Mouse (Mus musculus) C3H10T1/2 (cell line): ENCODE measurements around the gene Pnkp. TPM values are rescaled to one million over a fixed set of nuclear protein-coding genes. Genes with fewer than 3 reads are reported as not detected.

ENCODE experiments used
- polyA plus RNA-seq, 2 experiments: library from polyadenylated mRNA; unstranded; fragments of >200 nt; fragmentation: generic; extraction: Trizol; gene quantifications; one replicate each; pipeline ENCODE4 v1.2.1; 2012; ENCODE audit warnings: missing spikeins in 2 of 2

The Pnkp gene
- polyA plus RNA-seq, result 10 to 100 TPM; 26.9 to 30.8 TPM

DNA sequence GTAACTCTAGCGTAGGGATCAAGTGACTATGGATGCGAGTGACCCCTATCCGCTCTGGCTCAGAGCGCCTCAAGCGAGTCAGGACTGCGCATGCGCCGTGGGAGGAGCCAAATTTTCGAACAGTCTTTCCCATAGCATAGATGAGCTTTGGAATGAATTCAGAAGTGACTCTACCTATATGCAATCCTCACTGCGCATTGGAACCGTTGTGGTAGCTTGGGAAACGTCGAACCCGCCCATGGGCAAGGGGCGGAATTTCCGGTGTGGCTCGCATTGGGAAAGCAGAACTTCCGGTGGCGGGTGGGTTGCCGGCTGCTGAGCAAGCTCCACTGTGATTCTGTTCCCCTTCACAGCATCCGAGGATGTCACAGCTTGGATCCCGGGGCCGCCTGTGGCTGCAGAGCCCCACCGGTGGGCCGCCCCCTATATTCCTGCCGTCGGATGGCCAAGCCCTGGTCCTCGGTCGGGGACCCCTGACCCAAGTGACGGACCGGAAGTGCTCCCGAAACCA, at the start of gene Pnkp:
Pnkp (plus strand) TSS at position 98 of the 511 bp plus-strand sequence.

DNA sequence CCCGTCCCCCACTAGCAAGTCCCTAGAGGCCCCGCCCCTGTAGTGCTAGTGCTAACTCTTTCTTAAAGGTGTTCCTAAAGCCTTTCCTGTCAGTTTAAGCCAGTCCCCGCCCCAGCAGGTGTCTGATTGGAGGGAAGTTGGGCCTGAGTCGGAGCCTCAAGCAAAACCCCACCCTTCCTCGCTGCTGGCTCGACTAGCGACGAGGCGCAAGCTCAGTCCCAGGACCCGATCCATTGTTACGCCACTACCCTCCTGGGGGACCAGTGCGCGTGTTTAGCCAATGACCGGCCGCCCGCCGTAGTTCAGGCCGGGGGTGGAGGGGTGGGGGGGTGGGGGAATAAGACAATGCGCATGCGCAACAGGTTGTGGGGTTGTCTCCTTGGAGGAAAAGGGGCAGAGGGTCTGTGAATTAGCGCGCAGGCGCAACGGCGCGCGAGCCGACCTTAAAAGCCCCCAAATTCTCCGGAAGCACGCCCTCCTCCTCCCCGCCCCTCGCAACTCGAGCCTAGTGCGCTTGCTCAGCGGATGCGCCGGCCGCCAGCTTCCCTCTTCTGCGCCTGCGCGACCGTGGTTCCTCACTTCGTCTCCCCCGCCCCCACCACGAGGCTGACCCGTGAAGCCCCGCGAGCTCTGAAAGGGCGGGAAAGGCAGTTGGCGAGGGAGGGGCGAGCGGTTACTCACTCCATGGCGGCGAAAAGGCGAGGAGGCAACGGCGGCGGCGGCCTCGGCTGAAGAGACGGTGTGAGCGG, 41.0 kb upstream of the Pnkp start, which contains the start of the genes Nup62 and Il4i1:
Nup62 (plus strand) TSS at position 368 of the 749 bp plus-strand sequence.
Il4i1 (plus strand) TSS at position 667 of the 749 bp plus-strand sequence.

GRCm38 (mm10) chr7:44816470-44817021, 40.4 kb upstream of the Pnkp start, which contains the start of gene Atf5:
Gene Atf5 (minus strand): TSS chr7:44816658.

DNA sequence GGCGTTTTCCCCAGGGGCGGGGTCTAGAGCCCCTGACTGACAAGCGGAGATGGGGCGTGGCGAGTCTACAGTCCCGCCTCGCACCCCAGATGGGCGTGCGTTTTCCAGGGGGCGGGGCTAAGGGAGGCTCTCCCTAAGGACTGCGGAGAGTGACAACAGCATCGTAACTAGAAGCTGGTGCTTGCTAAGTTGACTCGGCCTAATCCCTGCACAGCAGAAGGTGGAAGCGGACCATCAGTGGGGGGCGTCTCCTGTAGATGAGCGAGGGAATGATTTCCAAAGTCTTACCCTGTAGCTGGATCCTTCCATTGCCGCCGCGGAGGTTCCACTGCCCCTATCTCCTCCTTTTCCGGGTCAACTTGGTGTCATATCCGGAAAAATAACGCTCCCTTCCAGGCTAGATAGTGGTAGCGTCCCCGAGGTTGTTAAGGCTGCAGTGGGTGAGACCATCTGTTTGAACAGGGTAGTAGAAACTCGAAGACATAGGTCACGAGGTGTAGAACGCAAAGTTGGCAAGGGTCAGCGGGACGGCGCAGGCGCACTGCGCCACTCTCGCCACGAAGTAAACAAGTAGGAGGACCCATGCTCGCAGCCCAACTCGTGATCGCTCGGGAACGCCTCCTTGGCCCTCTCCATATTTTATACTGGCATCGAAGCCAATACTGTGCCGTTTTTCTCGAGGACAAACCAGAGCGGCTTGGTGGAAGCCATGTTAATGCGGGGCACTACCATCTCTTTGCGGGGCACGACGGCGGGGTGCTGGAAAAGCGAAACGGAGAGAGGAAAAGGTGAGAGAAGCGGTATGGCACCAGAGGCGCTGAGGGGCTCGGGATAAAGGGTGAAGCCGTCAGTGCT, 8.2 kb upstream of the Pnkp start, which contains the start of the genes Akt1s1 and Tbc1d17:
Akt1s1 (plus strand) TSS at position 431 of the 855 bp plus-strand sequence.
Tbc1d17 (minus strand) TSS at position 519 of the 855 bp plus-strand sequence.

GRCm38 (mm10) chr7:44869697-44870528, 13.0 kb downstream of the Pnkp start, which contains the start of gene Ptov1:
Gene Ptov1 (minus strand): TSS chr7:44869788.

DNA sequence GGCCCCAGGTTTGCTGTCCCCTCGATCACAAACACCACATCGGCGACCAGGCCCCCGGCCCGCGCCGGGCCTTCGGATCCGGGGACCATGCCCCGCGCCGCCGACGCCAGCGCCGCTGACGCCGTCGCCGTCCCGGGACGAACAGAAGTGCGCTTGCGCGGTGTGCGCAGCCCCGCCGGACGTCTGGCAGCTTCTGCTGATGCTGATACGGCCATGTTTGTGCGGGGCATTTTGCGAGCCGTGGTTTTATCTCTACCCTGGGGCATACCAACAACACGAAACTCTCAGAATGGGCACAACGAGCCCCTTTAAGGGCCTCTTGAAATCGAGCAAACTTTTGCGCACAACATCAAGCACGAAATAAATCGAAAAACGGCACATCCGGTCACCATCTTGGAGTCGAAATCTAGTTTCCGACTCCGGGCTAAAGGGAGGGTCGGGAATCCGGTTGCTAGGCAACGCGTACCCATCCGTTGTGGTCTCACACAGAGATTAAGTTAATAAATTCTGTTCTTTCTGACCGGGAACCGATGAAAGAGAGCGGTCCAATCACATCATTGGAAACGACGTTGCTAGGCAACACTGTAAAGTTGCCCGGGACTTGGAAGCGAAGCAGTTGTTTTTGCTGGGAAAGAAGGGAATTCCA, 35.5 kb downstream of the Pnkp start, which contains the start of gene Med25:
Med25 (minus strand) TSS at position 437 of the 646 bp plus-strand sequence.

GRCm38 (mm10) chr7:44895593-44896434, 38.9 kb downstream of the Pnkp start, which contains the start of gene Fuz:
Gene Fuz (plus strand): TSS chr7:44896079.

Other genes with a start within 250 kb of the Pnkp start
- gene Myh14, start 186.3 kb upstream of the Pnkp start, polyA plus RNA-seq, result under 1 TPM in 1 of 2 experiments, not detected in 1; 0.02 TPM
- gene Izumo2, start 148.4 kb upstream of the Pnkp start, polyA plus RNA-seq, result not detected
- 10 to 100 TPM; 18.9 to 34.2 TPM for gene Vrk3, start 108.7 kb upstream of the Pnkp start, polyA plus RNA-seq
- under 1 TPM; 0.05 to 0.45 TPM for gene Zfp473, start 106.1 kb upstream of the Pnkp start, polyA plus RNA-seq
- 10 to 100 TPM; 38.6 to 53.4 TPM for gene Nup62, start 41.1 kb upstream of the Pnkp start, polyA plus RNA-seq
- 1 to 10 TPM in 1 of 2 experiments, under 1 TPM in 1; 0.55 to 3.7 TPM for gene Il4i1, start 40.8 kb upstream of the Pnkp start, polyA plus RNA-seq
- gene Atf5, start 40.5 kb upstream of the Pnkp start, polyA plus RNA-seq, result 100 to 1,000 TPM; 139 to 293 TPM
- gene Akt1s1, start 8.1 kb upstream of the Pnkp start, polyA plus RNA-seq, result 100 to 1,000 TPM; 148 to 208 TPM
- gene Tbc1d17, start 8.1 kb upstream of the Pnkp start, polyA plus RNA-seq, result 10 to 100 TPM; 52.9 to 61.3 TPM
- gene Ptov1, start 12.6 kb downstream of the Pnkp start, polyA plus RNA-seq, result 100 to 1,000 TPM; 265 to 602 TPM
- 10 to 100 TPM; 52.4 to 67.0 TPM for gene Med25, start 35.6 kb downstream of the Pnkp start, polyA plus RNA-seq
- gene Fuz, start 38.9 kb downstream of the Pnkp start, polyA plus RNA-seq, result 10 to 100 TPM; 12.7 to 23.2 TPM
- 10 to 100 TPM; 68.5 to 88.3 TPM for gene Ap2a1, start 72.4 kb downstream of the Pnkp start, polyA plus RNA-seq
- gene Tsks, start 86.1 kb downstream of the Pnkp start, polyA plus RNA-seq, result under 1 TPM in 1 of 2 experiments, not detected in 1; 0.28 TPM
- gene Cpt1c, start 117.7 kb downstream of the Pnkp start, polyA plus RNA-seq, result 10 to 100 TPM; 18.8 to 57.8 TPM
- gene Prmt1, start 129.4 kb downstream of the Pnkp start, polyA plus RNA-seq, result 100 to 1,000 TPM; 400 to 521 TPM
- gene Irf3, start 140.5 kb downstream of the Pnkp start, polyA plus RNA-seq, result 10 to 100 TPM; 48.6 to 59.4 TPM
- 10 to 100 TPM in 1 of 2 experiments, 1 to 10 TPM in 1; 7.7 to 25.0 TPM for gene Bcl2l12, start 141.6 kb downstream of the Pnkp start, polyA plus RNA-seq
- gene Scaf1, start 159.2 kb downstream of the Pnkp start, polyA plus RNA-seq, result 10 to 100 TPM; 40.4 to 82.2 TPM
- gene Rras, start 160.8 kb downstream of the Pnkp start, polyA plus RNA-seq, result 100 to 1,000 TPM; 124 to 245 TPM
- gene Prr12, start 195.7 kb downstream of the Pnkp start, polyA plus RNA-seq, result 10 to 100 TPM; 15.5 to 50.5 TPM
- 10 to 100 TPM; 70.7 to 93.8 TPM for gene Nosip, start 205.3 kb downstream of the Pnkp start, polyA plus RNA-seq
- gene Prrg2, start 205.5 kb downstream of the Pnkp start, polyA plus RNA-seq, result 10 to 100 TPM; 15.9 to 50.5 TPM
- 100 to 1,000 TPM in 1 of 2 experiments, 10 to 100 TPM in 1; 38.2 to 683 TPM for gene Rcn3, start 235.1 kb downstream of the Pnkp start, polyA plus RNA-seq
- gene Fcgrt, start 246.7 kb downstream of the Pnkp start, polyA plus RNA-seq, result 100 to 1,000 TPM in 1 of 2 experiments, 10 to 100 TPM in 1; 35.9 to 373 TPM